Mouse (Mus musculus) kidney, adult 18-20 months (tissue): ENCODE data around the gene Nfix.

Experiments used
- DNase-seq: peaks from one replicate; pipeline ENCODE4 v3.0.0; 2021

Gene Nfix

DNA sequence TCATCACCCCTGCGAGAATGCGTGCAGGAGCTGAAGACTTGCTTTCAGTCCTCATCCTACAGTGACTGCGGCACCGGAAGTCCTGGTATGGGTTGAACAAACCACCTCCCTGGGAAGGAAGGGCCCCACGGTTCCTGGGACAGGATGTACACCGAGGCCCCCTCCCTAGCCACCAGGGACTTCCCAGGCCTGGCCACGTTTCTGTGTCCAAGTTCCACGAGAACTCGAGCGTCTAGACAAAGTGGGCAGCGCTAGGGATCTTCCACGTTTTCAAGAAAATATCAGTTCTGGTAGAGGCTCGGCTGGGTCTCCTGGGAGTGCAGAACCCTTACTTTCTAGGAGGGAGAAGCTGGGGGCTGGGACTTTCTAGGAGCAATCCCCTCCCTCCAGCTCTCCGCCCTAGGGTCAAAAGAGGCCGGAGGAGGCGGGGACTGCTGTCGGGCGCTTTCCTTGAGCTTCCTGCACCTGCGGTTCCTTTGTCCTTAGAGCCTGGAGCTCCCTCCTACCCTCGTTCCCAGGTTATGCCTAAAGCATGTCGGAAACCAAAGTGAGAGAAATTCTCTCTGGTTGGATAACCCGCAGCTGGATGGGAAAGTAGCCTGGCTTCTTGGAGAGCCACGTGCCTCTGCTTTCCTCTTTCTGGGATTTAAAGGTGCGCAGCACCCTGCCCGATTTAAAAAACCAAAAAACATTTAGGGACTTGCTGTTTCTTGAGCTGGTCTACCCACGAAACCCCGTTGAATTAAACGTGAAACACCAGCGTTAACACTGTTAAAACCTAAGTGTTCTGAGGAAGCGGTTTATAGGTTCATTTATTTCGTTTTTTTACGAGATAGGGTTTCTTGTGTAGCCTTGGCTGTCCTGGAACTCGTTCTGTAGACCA, 140.0 kb downstream of the Nfix start:
- peak; percentile 73 for DNase-seq

DNA sequence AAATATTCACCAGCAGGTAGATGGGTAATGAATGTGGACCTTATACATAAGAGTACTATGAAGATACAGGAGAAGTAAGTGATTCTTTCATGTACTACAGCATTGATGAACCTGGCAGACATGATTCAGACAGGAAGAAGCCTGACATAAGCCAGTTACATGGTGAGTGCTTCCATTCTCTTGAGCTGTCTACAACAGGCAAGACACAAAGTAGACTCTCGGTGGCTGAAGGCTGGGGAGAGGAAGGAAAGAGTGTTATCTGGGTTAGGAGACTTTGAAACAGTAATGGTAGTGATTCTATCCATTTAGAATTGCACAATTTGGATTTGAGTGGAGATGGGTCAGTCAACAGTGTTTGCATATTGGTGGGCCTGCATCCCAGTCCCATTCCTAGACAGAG, 141.2 kb downstream of the Nfix start:
- DNase-seq: no peak

DNA sequence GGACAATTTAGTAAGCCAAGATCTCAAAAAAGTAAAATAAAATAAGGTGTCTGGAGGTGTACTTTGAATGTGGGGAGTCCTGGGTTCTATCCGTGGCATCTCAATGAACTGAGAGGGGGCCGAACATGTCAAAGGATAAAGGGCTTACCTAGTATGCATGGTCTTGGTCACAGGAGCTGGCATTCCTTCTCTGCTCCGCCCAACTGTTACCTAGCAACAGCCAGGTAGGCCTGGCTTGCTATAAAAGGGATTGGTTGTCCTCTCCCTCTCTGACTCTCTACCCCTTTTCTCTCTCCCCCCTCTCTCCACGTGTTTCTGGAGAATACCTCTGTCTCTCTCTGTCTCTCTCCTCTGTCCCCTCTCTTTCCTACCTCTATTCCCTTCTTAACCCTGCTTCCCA, 142.5 kb downstream of the Nfix start:
- DNase-seq: peak; percentile 35

GRCm38 (mm10) chr8:84657203-84657602, 142.9 kb downstream of the Nfix start:
- no peak for DNase-seq

GRCm38 (mm10) chr8:84656641-84657126, 143.5 kb downstream of the Nfix start:
- peak; percentile 85 for DNase-seq

- no peak for DNase-seq
These were observed 144.0 kb downstream of the Nfix start for GRCm38 (mm10) chr8:84656191-84656525.

- no peak for DNase-seq
These were observed 144.6 kb downstream of the Nfix start for GRCm38 (mm10) chr8:84655336-84656190.

DNA sequence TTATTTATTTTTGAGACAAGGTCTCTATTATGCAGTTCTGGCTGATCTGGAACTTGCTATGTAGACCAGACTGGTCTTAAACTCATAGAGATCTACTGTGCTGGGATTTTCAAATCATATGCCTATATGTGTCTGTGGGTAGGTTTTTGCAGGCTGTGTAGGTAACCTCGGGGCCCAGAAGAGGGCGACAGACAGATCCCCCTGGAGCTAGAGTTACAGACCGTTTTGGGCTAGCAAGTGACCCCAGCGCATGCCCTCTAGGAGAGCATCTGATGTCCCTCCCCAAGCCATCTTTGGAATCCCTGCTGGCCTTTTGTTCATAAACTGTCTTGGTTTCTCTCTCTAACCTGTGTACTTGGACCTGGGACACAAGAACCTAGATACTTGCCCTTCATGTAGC, 145.5 kb downstream of the Nfix start:
- no peak for DNase-seq

GRCm38 (mm10) chr8:84653092-84653631, 147.0 kb downstream of the Nfix start:
- no peak for DNase-seq

GRCm38 (mm10) chr8:84650213-84650612, 149.9 kb downstream of the Nfix start:
- no peak for DNase-seq
